Mouse (Mus musculus) small intestine, adult 2 months (tissue): Measurements from ENCODE around the gene Vmn2r38. TPM values are rescaled to one million over a fixed set of nuclear protein-coding genes. Genes with fewer than 3 reads are reported as not detected.
"Not testable (repeated sequence)": the region's sequence is repeated elsewhere in the genome, so short reads cannot be mapped to it uniquely, and the experiment has no call there.

Source experiments
- H3K27ac ChIP-seq: fragments of 200-500 bp; 2 replicates; pipeline ENCODE4 v1.5.1; 2012; ENCODE audit warnings: low read depth, low read length, control low read depth, inconsistent platforms; ENCODE audit not compliant: insufficient read depth
- H3K27me3 ChIP-seq: fragments of 200-500 bp; 2 replicates; pipeline ENCODE4 v1.6.1; 2012; ENCODE audit warnings: mild to moderate bottlenecking, moderate library complexity, low read length, inconsistent platforms; ENCODE audit not compliant: control insufficient read depth, insufficient read depth
- H3K36me3 ChIP-seq: fragments of 200-500 bp; 2 replicates; pipeline ENCODE4 v1.6.1; 2012; ENCODE audit warnings: mild to moderate bottlenecking, low read length, control low read depth, inconsistent platforms; ENCODE audit not compliant: control insufficient read depth, insufficient read depth
- H3K4me1 ChIP-seq: fragments of 200-500 bp; 2 replicates; pipeline ENCODE4 v1.6.1; 2012; ENCODE audit warnings: low read length, inconsistent platforms, mixed read lengths; ENCODE audit not compliant: control insufficient read depth, insufficient read depth, insufficient read length
- H3K4me3 ChIP-seq: fragments of 200-500 bp; 2 replicates; pipeline ENCODE4 v1.5.1; 2012; ENCODE audit warnings: low read depth, mild to moderate bottlenecking, control low read depth, inconsistent platforms, low read length, moderate library complexity
- WGBS: fragments of 180-500 bp; shearing (Covaris S2); methylation state at CpG from one replicate; pipeline ENCODE4 v1.1.7; 2018; 5-methylcytosine and 5-hydroxymethylcytosine counted together
- polyA plus RNA-seq: library from polyadenylated mRNA; depleted of rRNA; stranded (reverse); fragments of >200 nt; gene quantifications from 2 replicates; pipeline ENCODE4 v1.2.3, GENCODE M21; 2012; rRNA removed

Gene Vmn2r38
- polyA plus RNA-seq, result not detected in 2 replicates

- not testable (repeated sequence) for H3K4me3 ChIP-seq, H3K27me3 ChIP-seq, H3K27ac ChIP-seq, H3K36me3 ChIP-seq, H3K4me1 ChIP-seq
Measured at GRCm38 (mm10) chr7:9097781-9098180, at the start of gene Vmn2r38. Vmn2r38 (minus strand) TSS chr7:9097881.

GRCm38 (mm10) chr7:9065353-9065752, 32.3 kb downstream of the Vmn2r38 start:
- not testable (repeated sequence) for H3K27ac ChIP-seq, H3K36me3 ChIP-seq, H3K27me3 ChIP-seq, H3K4me1 ChIP-seq, H3K4me3 ChIP-seq
- WGBS, result 84% methylated on average over 4 of the region's 4 CpGs

GRCm38 (mm10) chr7:9030698-9031097, 67.0 kb downstream of the Vmn2r38 start, which contains the start of gene Vmn2r39:
Vmn2r39 (minus strand) TSS chr7:9030798.
- not testable (repeated sequence) for H3K27ac ChIP-seq, H3K4me3 ChIP-seq, H3K27me3 ChIP-seq, H3K36me3 ChIP-seq, H3K4me1 ChIP-seq

Other genes starting within 250 kb of the Vmn2r38 start
- gene Vmn2r40, start 166.4 kb downstream of the Vmn2r38 start, polyA plus RNA-seq, result not detected in 2 replicates
- gene Vmn2r39, start 67.1 kb downstream of the Vmn2r38 start, polyA plus RNA-seq, result not detected in 2 replicates
- gene Vmn2r37, start 125.8 kb upstream of the Vmn2r38 start, polyA plus RNA-seq, result not detected in 2 replicates